Mouse (Mus musculus) ovary, adult 10 weeks (tissue): Measurements from ENCODE around the gene Ormdl2. TPM values are rescaled to one million over a fixed set of nuclear protein-coding genes. Genes with fewer than 3 reads are reported as not detected.

Source experiments
- polyA plus RNA-seq: library from polyadenylated mRNA; stranded (reverse); fragments of 350-450 nt; fragmentation: Illumina TruSeq; extraction: RNeasy Lipid Tissue Mini Kit (QIAGEN cat#74804); gene quantifications from one replicate; pipeline ENCODE4 v1.2.3, GENCODE M21; 2014

The Ormdl2 gene
- 75.2 TPM for polyA plus RNA-seq

GRCm38 (mm10) chr10:128821358-128822056, at the start of gene Ormdl2:
Gene Ormdl2 (minus strand): TSS chr10:128821645.

GRCm38 (mm10) chr10:128817033-128817432, 4.4 kb downstream of the Ormdl2 start, which contains the start of gene Sarnp:
Gene Sarnp (plus strand): TSS chr10:128817333.

GRCm38 (mm10) chr10:128804271-128805091, 17.0 kb downstream of the Ormdl2 start, which contains the start of gene Tmem198b:
Gene Tmem198b (minus strand): TSS chr10:128804370.

GRCm38 (mm10) chr10:128803771-128804270, 17.6 kb downstream of the Ormdl2 start, which contains the start of gene Dnajc14:
Gene Dnajc14 (plus strand): TSS chr10:128804062.

DNA sequence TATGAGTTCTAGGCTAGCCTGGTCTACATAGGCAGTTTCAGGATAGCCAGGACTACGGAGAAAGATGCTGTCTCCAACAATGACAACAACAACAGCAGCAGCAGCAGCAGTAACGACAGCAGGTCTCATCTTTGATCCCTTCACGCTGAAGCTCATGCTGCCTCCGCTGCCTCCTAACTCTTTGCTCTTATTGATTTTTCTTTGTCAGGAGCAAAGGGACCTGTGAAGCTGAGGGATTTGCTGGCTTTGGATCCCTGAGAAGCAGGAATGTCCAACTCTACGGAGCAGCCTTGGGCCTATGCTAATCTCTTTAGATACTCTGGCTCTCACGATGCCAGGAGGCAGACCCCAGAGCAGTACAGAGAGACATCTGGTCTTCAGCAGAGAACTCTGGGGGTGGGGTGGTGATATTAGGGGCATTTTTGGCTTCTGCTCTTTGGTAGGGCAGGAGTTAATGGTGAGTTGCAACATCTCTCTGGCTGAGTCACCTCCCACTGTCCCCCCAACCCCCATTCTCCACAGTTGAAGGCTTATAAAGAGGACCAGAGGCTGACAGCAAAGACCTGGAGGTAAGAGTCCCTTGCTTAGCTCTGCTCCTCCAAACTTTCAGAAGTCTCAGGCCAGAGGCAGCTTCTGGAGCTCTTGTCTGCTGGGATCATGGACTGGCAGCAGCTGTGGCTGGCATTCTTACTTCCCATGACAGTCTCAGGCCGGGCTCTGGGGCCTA, 30.9 kb downstream of the Ormdl2 start, which contains the start of gene Mmp19:
Gene Mmp19, plus strand, starts transcription at position 513 of the 727 bp plus-strand sequence.

Other genes with a start within 250 kb of the Ormdl2 start
- gene Erbb3, start 232.0 kb downstream of the Ormdl2 start, polyA plus RNA-seq, result 3.8 TPM
- 6.0 TPM for gene Rps26, start 194.9 kb downstream of the Ormdl2 start, polyA plus RNA-seq
- 2.1 TPM for gene Ikzf4, start 175.7 kb downstream of the Ormdl2 start, polyA plus RNA-seq
- gene Suox, start 147.6 kb downstream of the Ormdl2 start, polyA plus RNA-seq, result 5.7 TPM
- 121 TPM for gene Rab5b, start 125.4 kb downstream of the Ormdl2 start, polyA plus RNA-seq
- gene Pmel, start 117.5 kb downstream of the Ormdl2 start, polyA plus RNA-seq, result not detected
- 24.2 TPM for gene Cdk2, start 116.6 kb downstream of the Ormdl2 start, polyA plus RNA-seq
- 3.8 TPM for gene Dgka, start 76.8 kb downstream of the Ormdl2 start, polyA plus RNA-seq
- 0.71 TPM for gene Pym1, start 73.8 kb downstream of the Ormdl2 start, polyA plus RNA-seq
- gene Mmp19, start 30.7 kb downstream of the Ormdl2 start, polyA plus RNA-seq, result 9.7 TPM
- gene Dnajc14, start 17.6 kb downstream of the Ormdl2 start, polyA plus RNA-seq, result 45.1 TPM
- gene Tmem198b, start 17.3 kb downstream of the Ormdl2 start, polyA plus RNA-seq, result 5.9 TPM
- gene Sarnp, start 4.3 kb downstream of the Ormdl2 start, polyA plus RNA-seq, result 466 TPM
- 7.7 TPM for gene Gdf11, start 70.1 kb upstream of the Ormdl2 start, polyA plus RNA-seq
- 496 TPM for gene Cd63, start 79.3 kb upstream of the Ormdl2 start, polyA plus RNA-seq
- 3.0 TPM for gene Rdh5, start 101.2 kb upstream of the Ormdl2 start, polyA plus RNA-seq
- gene Bloc1s1, start 102.4 kb upstream of the Ormdl2 start, polyA plus RNA-seq, result 9.3 TPM
- gene Itga7, start 112.2 kb upstream of the Ormdl2 start, polyA plus RNA-seq, result 0.17 TPM
- not detected for gene Mettl7b, start 139.3 kb upstream of the Ormdl2 start, polyA plus RNA-seq
- not detected for gene Olfr9, start 167.8 kb upstream of the Ormdl2 start, polyA plus RNA-seq
- gene Olfr763, start 189.1 kb upstream of the Ormdl2 start, polyA plus RNA-seq, result not detected
- gene Olfr764-ps1, start 218.3 kb upstream of the Ormdl2 start, polyA plus RNA-seq, result not detected
- not detected for gene Olfr765, start 228.4 kb upstream of the Ormdl2 start, polyA plus RNA-seq
- gene Olfr766-ps1, start 247.3 kb upstream of the Ormdl2 start, polyA plus RNA-seq, result not detected